Mouse (Mus musculus) cortical plate, adult 2 months (tissue): ENCODE measurements around the gene Sesn1.

Source experiments
- CTCF ChIP-seq: fragments of 200-500 bp; IDR thresholded peaks from 2 replicates; pipeline ENCODE4 v1.5.1; 2011; ENCODE audit warnings: mild to moderate bottlenecking, control low read depth, low read length; ENCODE audit not compliant: insufficient read depth; ENCODE audit errors: extremely low read depth
- POLR2A ChIP-seq: fragments of 200-500 bp; IDR thresholded peaks from 2 replicates; pipeline ENCODE4 v1.6.1; 2011; ENCODE audit warnings: mild to moderate bottlenecking, low read length, control low read depth; ENCODE audit not compliant: insufficient read depth; ENCODE audit errors: extremely low read depth

- TF ChIP-seq CTCF (no peak), POLR2A (no peak)
These were observed 98.2 kb downstream of the Sesn1 start for GRCm38 (mm10) chr10:41907950-41908349.
